ENCODE assay signal across 12 mouse cellular contexts in genomic region chr5:4732241-4733229, GRCm38 (mm10). TPM values are rescaled to one million over a fixed set of nuclear protein-coding genes. Genes with fewer than 3 reads are reported as not detected.
DNase-seq lines count a peak whose midpoint lies in the region; ATAC-seq and TF ChIP-seq lines count a peak whose summit lies in the region.
"Had no signal": no experiment of that assay in that cellular context is flagged by ENCODE, and none has a peak within 500 bp of the region (broad histone marks: within the 10 kb centered on the region; RNA-seq: fewer than 3 reads in every experiment).

No protein-coding gene starts in this region.

- DNase-seq in hindbrain, embryonic 10.5 days (ENCODE audit: low spot score) = no peak
- DNase-seq in stomach, postnatal 0 days (ENCODE audit: low spot score) = no peak
- DNase-seq in left cerebral cortex, postnatal 25 days (ENCODE audit: low spot score in 2 of 2) = no peak
- no peak for DNase-seq in cerebellum, adult 2 months
- no peak for DNase-seq in adrenal gland, adult (ENCODE audit: inconsistent age in 2 of 2, low spot score in 1 of 2)
- DNase-seq: heart, adult 2 months; heart, postnatal 10 days; lung, embryonic 14.5 days; thymus, adult 2 months had no signal

- no peak for TF ChIP-seq POLR2A in cerebellum, adult 2 months (IDR thresholded peaks at IDR 0.05; ENCODE audit: borderline replicate concordance, insufficient read depth, low read length)

- TF ChIP-seq CTCF in stomach, postnatal 0 days (IDR thresholded peaks at IDR 0.05; ENCODE audit: low read depth) = no peak
- TF ChIP-seq CTCF in cerebellum, adult 2 months (IDR thresholded peaks at IDR 0.05; ENCODE audit: borderline replicate concordance, insufficient read depth, low read depth, low read length) = no peak

- H3K4me2 ChIP-seq in hindbrain, embryonic 12.5 days (replicated peaks) = no peak overlapping the region
- no peak overlapping the region for H3K4me2 ChIP-seq in stomach, embryonic 14.5 days (replicated peaks; ENCODE audit: low read depth, low read length)
- H3K4me2 ChIP-seq in stomach, postnatal 0 days (replicated peaks; ENCODE audit: low read depth) = no peak overlapping the region
- no peak overlapping the region for H3K4me2 ChIP-seq in liver, embryonic 16.5 days (ENCODE audit: low read depth, low read length)
- H3K4me2 ChIP-seq: lung, embryonic 14.5 days had no signal

- no peak overlapping the region for H3K4me3 ChIP-seq in hindbrain, embryonic 12.5 days
- no peak overlapping the region for H3K4me3 ChIP-seq in hindbrain, embryonic 10.5 days
- no peak overlapping the region for H3K4me3 ChIP-seq in stomach, embryonic 14.5 days (ENCODE audit: low read depth, low read length)
- no peak overlapping the region for H3K4me3 ChIP-seq in stomach, postnatal 0 days (ENCODE audit: low read depth, low read length)
- H3K4me3 ChIP-seq in liver, embryonic 16.5 days (ENCODE audit: low read depth, low read length) = no peak overlapping the region
- H3K4me3 ChIP-seq in cerebellum, adult 2 months (replicated peaks; ENCODE audit: insufficient read depth, low read depth, low read length) = no peak overlapping the region
- H3K4me3 ChIP-seq: heart, adult 2 months had no signal

- peaks cover 5% of the 10 kb centered on the region; the same call in 1 of the 2 replicates for H3K27me3 ChIP-seq in hindbrain, embryonic 12.5 days
- peaks cover 15% of the 10 kb centered on the region for H3K27me3 ChIP-seq in hindbrain, embryonic 10.5 days (ENCODE audit: insufficient read depth, poor library complexity, severe bottlenecking)
- no peaks in the 10 kb centered on the region for H3K27me3 ChIP-seq in stomach, embryonic 14.5 days (ENCODE audit: control insufficient read depth, insufficient read depth, low read length)
- no peaks in the 10 kb centered on the region for H3K27me3 ChIP-seq in stomach, postnatal 0 days (ENCODE audit: control insufficient read depth, insufficient read depth, low read length)
- no peaks in the 10 kb centered on the region for H3K27me3 ChIP-seq in liver, embryonic 16.5 days (ENCODE audit: control insufficient read depth, insufficient read depth, low read depth, low read length)
- H3K27me3 ChIP-seq in cerebellum, adult 2 months (ENCODE audit: control insufficient read depth, insufficient read depth, low read length) = no peaks in the 10 kb centered on the region

- H3K36me3 ChIP-seq in hindbrain, embryonic 12.5 days = no peaks in the 10 kb centered on the region
- no peaks in the 10 kb centered on the region for H3K36me3 ChIP-seq in hindbrain, embryonic 10.5 days
- H3K36me3 ChIP-seq in stomach, embryonic 14.5 days (ENCODE audit: control insufficient read depth, insufficient read depth, low read length) = no peaks in the 10 kb centered on the region
- no peaks in the 10 kb centered on the region for H3K36me3 ChIP-seq in stomach, postnatal 0 days (ENCODE audit: control insufficient read depth, insufficient read depth, low read length)
- no peaks in the 10 kb centered on the region for H3K36me3 ChIP-seq in liver, embryonic 16.5 days (ENCODE audit: control insufficient read depth, insufficient read depth)

- H3K9me3 ChIP-seq in hindbrain, embryonic 12.5 days (replicated peaks) = no peaks in the 10 kb centered on the region
- no peaks in the 10 kb centered on the region for H3K9me3 ChIP-seq in hindbrain, embryonic 10.5 days
- H3K9me3 ChIP-seq in stomach, embryonic 14.5 days (ENCODE audit: control insufficient read depth, low read depth, low read length) = no peaks in the 10 kb centered on the region
- H3K9me3 ChIP-seq in stomach, postnatal 0 days (ENCODE audit: control insufficient read depth, low read length) = no peaks in the 10 kb centered on the region
- no peaks in the 10 kb centered on the region for H3K9me3 ChIP-seq in liver, embryonic 16.5 days (replicated peaks; ENCODE audit: control insufficient read depth, low read length)

- peaks cover 19% of the 10 kb centered on the region for H3K4me1 ChIP-seq in hindbrain, embryonic 12.5 days
- H3K4me1 ChIP-seq in hindbrain, embryonic 10.5 days (replicated peaks) = peaks cover 22% of the 10 kb centered on the region
- no peaks in the 10 kb centered on the region for H3K4me1 ChIP-seq in stomach, embryonic 14.5 days (ENCODE audit: control insufficient read depth, insufficient read depth, low read length)
- H3K4me1 ChIP-seq in stomach, postnatal 0 days (replicated peaks; ENCODE audit: control insufficient read depth, insufficient read depth) = no peaks in the 10 kb centered on the region
- H3K4me1 ChIP-seq in liver, embryonic 16.5 days (ENCODE audit: control insufficient read depth, low read depth, low read length) = no peaks in the 10 kb centered on the region
- no peaks in the 10 kb centered on the region for H3K4me1 ChIP-seq in cerebellum, adult 2 months (ENCODE audit: control insufficient read depth, insufficient read depth, low read length)

- peak overlapping the region; percentile 13; the same call in 1 of the 2 replicates for H3K27ac ChIP-seq in hindbrain, embryonic 12.5 days
- H3K27ac ChIP-seq in hindbrain, embryonic 10.5 days = no peak overlapping the region
- H3K27ac ChIP-seq in stomach, embryonic 14.5 days (ENCODE audit: low read length) = no peak overlapping the region
- no peak overlapping the region for H3K27ac ChIP-seq in stomach, postnatal 0 days (replicated peaks)
- no peak overlapping the region for H3K27ac ChIP-seq in liver, embryonic 16.5 days (ENCODE audit: low read length)
- no peak overlapping the region for H3K27ac ChIP-seq in cerebellum, adult 2 months (ENCODE audit: insufficient read depth, low read length)
- H3K27ac ChIP-seq: heart, adult 2 months had no signal

- H3K9ac ChIP-seq in hindbrain, embryonic 12.5 days = no peak overlapping the region
- no peak overlapping the region for H3K9ac ChIP-seq in stomach, embryonic 14.5 days (replicated peaks; ENCODE audit: low read depth, low read length)
- H3K9ac ChIP-seq in stomach, postnatal 0 days (ENCODE audit: low read length) = no peak overlapping the region
- H3K9ac ChIP-seq in liver, embryonic 16.5 days (ENCODE audit: low read depth, low read length) = no peak overlapping the region
- H3K9ac ChIP-seq: lung, embryonic 14.5 days had no signal

- no peak for TF ChIP-seq EP300 in stomach, postnatal 0 days (optimal IDR thresholded peaks at IDR 0.05)

- ATAC-seq in hindbrain, embryonic 12.5 days (ENCODE audit: low FRiP score) = peak; percentile 64
- 0 out of 2 replicates have a peak, but pooled peaks have one; percentile 18 for ATAC-seq in stomach, embryonic 14.5 days (ENCODE audit: insufficient number of reproducible peaks, insufficient read depth, low FRiP score, low read depth)
- no peak for ATAC-seq in stomach, postnatal 0 days (ENCODE audit: low FRiP score, low TSS enrichment)
- ATAC-seq in liver, embryonic 16.5 days (ENCODE audit: low read depth) = peak; percentile 82

- 35% methylated on average over 10 of the region's 10 CpGs for WGBS in hindbrain, embryonic 12.5 days
- 57% methylated on average over 10 of the region's 10 CpGs for WGBS in hindbrain, embryonic 10.5 days
- WGBS in stomach, embryonic 14.5 days = 50% methylated on average over 10 of the region's 10 CpGs
- WGBS in stomach, postnatal 0 days = 46% methylated on average over 10 of the region's 10 CpGs
- WGBS in liver, embryonic 16.5 days (ENCODE audit: insufficient replicate concordance) = 55% methylated on average over 10 of the region's 10 CpGs
- 53% methylated on average over 10 of the region's 10 CpGs for WGBS in cerebellum, adult 2 months

- intact Hi-C loops in left cerebral cortex, postnatal 25 days (cut with DNase I) = no loop called here

RNA-seq across cellular contexts. Expression of gene Fzd1, which starts 25.3 kb away (rescaled TPM):
- 35.0 and 36.0 TPM in 2 replicates for polyA plus RNA-seq in hindbrain, embryonic 12.5 days (2016; fragmentation: Nextera tagmentation; extraction: Ambion mirVana)
- polyA plus RNA-seq in hindbrain, embryonic 10.5 days (2016; fragmentation: Nextera tagmentation; extraction: Ambion mirVana) = 11.9 and 12.6 TPM in 2 replicates
- 25.7 and 34.6 TPM in 2 replicates for polyA plus RNA-seq in stomach, embryonic 14.5 days (2014; fragmentation: Nextera tagmentation; extraction: Ambion mirVana)
- 18.5 and 19.6 TPM in 2 replicates for polyA plus RNA-seq in stomach, postnatal 0 days (2015; fragmentation: Nextera tagmentation; extraction: Ambion mirVana)
- polyA plus RNA-seq in liver, embryonic 16.5 days (2015; fragmentation: Nextera tagmentation; extraction: Ambion mirVana) = 2.3 and 3.0 TPM in 2 replicates
- 10 to 100 TPM; 14.4 to 14.6 TPM for total RNA-seq in left cerebral cortex, postnatal 25 days (2021)
- polyA plus RNA-seq in cerebellum, adult 2 months (2012; rRNA removed) = 29.7 and 37.1 TPM in 2 replicates
